Mouse (Mus musculus) CH12F3 (cell line): Measurements from ENCODE around the gene Unc45a.

Experiments used
- in situ Hi-C: fragments of 300-500 bp; cut with MboI; formaldehyde crosslinking; loops from 2 replicates; pipeline ENCODE4 v1.14.3; 2020; ENCODE audit warnings: low sequenced_read_pairs

Gene Unc45a

GRCm38 (mm10) chr7:80285725-80286124 lies 55.1 kb downstream of the Unc45a start:
- in situ Hi-C loops: no loop called here

GRCm38 (mm10) chr7:80284391-80284790 lies 56.4 kb downstream of the Unc45a start:
- in situ Hi-C loops: no loop called here

GRCm38 (mm10) chr7:80283226-80283918 lies 57.4 kb downstream of the Unc45a start:
- in situ Hi-C loops: no loop called here

GRCm38 (mm10) chr7:80281646-80282045 lies 59.2 kb downstream of the Unc45a start:
- in situ Hi-C loops: no loop called here

GRCm38 (mm10) chr7:80280998-80281397 lies 59.8 kb downstream of the Unc45a start:
- in situ Hi-C loops: no loop called here

GRCm38 (mm10) chr7:80280032-80280431 lies 60.8 kb downstream of the Unc45a start:
- in situ Hi-C loops: no loop called here

- in situ Hi-C loops: no loop called here
Measured at GRCm38 (mm10) chr7:80276374-80276773, 64.4 kb downstream of the Unc45a start.
